Mouse (Mus musculus): ENCODE measurements at regions not wholly inside any gene's neighbourhood (a gene's known extent, or its start where the extent isn't known, plus 50 kb on each side); places are given as distances from the start of the nearest gene placed in this dataset.

DNA sequence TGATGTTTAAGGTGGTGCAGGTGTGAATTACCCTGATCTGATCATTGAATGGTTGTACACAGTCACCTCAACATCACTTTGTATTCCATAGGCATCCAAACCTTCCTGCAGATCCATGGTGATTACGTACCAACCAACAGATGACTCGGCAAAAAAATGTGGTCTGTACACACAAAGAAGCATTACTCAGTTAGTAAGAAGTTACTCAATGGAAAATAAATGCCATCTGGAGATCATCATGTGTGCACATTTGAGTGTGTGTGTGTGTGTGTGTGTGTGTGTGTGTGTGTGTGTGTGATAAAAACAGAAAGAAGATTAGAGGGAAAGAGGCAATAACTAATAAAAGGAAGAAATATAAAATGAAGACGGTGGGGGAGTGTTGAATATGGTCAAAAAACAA is 1512.2 kb upstream of the Gm6569 start:
- no peak for DNase-seq

GRCm38 (mm10) chr15:72323158-72323557 is 1511.2 kb upstream of the Gm6569 start:
- DNase-seq: no peak

DNA sequence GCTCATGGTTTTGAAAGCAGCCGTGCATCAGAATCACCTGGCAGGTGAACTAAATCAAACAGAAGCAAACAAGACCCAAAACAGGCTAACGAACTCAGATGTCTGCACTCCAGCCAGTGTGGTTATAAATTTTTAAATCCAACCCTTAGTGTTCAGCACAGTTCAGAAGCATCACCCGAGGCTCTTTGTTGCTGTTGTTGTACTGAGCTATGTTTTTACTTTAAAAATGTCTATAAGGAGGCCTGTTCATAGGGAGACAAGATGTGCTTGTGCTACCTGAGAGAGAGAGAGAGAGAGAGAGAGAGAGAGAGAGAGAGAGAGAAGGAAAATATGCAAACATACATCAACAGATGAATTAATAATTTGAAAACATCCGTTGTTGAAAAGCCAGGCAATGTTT is 1503.1 kb upstream of the Gm6569 start:
- no peak for DNase-seq

DNA sequence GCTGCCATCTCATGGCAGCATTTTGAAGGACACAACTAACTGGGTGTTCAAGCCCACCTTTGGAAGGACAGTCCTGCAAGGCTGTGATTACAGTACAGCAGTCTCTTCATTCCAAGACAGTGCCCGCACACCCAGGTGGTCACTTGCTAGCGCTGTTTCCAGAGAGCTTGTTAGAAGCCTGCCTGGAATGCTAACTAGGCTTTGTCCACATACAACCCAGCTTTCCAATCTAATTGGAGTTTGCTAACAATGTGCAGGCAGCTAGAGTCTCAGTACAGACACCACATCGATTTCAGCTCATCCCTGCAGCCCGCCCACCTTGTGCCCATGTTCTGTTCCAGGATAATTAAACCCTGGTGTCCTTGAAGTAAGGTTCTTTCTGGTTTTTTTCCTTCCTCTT is 1499.9 kb upstream of the Gm6569 start:
- DNase-seq: no peak

GRCm38 (mm10) chr15:72339629-72340028 is 1494.7 kb upstream of the Gm6569 start:
- no peak for DNase-seq

- no peak for DNase-seq
Observed at GRCm38 (mm10) chr15:72341991-72342390, 1492.4 kb upstream of the Gm6569 start.

DNA sequence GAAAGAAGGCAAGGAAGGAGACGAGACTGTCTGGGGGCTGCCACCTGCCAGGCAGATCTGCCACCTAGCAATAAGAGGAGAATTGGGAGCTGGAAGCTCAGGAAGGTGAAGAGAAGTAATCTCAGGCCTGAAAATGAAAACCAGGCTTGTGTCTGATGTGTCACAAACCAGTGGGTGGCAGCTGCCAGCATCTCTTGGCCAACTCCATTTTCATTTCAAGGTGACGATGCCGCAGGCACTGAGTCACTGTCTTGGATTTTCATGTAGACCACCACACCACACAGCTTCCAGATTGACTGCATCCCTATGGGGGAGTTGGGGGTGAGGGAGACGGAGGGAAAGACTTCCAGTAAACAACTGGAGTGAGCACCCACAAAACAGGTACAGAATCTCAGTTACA is 1491.9 kb upstream of the Gm6569 start:
- no peak for DNase-seq

DNA sequence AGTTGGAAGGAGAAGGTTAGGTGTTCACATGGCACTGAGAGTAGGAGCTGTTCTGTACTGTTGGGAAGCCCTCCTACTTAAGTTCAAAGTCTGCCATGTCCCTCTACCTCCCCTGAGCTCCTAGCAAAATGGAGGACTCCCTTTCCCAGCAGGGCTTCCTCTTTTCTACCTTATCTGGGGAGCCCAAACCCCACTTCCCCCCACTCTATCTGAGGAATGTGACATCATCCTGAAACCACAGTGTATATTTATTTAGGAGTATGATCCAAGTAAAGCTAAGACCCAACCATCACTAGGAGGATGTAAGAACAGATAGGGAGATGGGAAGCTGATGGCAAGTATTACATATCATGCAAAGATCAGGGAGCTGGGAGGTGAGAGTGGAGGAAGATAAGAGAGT is 1490.6 kb upstream of the Gm6569 start:
- DNase-seq: no peak

- DNase-seq: no peak
Observed at GRCm38 (mm10) chr15:72353371-72353770, 1481.0 kb upstream of the Gm6569 start.

GRCm38 (mm10) chr15:72355626-72356025 is 1478.7 kb upstream of the Gm6569 start:
- DNase-seq: no peak

GRCm38 (mm10) chr15:72359636-72360035 is 1474.7 kb upstream of the Gm6569 start:
- no peak for DNase-seq

DNA sequence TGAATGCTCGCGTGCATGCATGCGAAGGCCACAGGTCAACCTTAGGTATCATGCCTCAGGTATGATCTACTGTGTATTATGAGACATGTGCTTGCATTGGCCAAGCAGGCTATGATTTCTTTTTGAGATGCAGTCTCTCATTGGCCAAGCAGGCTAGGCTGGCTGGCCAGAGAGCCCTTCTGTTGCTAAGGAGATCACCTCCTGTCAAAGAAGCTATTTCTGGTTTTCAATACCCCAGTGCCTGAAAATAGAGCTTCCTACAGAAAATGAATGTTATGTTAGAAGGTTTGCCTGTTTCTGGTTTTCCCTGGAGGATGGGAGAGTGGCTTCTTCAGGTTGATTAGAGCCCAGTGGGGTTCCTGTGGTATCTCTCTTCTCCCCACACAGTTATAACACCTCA is 1474.3 kb upstream of the Gm6569 start:
- no peak for DNase-seq

- DNase-seq: no peak
Observed at GRCm38 (mm10) chr15:72360463-72361030, 1473.8 kb upstream of the Gm6569 start.

- no peak for DNase-seq
Observed at GRCm38 (mm10) chr15:72373041-72373440, 1461.3 kb upstream of the Gm6569 start.

DNA sequence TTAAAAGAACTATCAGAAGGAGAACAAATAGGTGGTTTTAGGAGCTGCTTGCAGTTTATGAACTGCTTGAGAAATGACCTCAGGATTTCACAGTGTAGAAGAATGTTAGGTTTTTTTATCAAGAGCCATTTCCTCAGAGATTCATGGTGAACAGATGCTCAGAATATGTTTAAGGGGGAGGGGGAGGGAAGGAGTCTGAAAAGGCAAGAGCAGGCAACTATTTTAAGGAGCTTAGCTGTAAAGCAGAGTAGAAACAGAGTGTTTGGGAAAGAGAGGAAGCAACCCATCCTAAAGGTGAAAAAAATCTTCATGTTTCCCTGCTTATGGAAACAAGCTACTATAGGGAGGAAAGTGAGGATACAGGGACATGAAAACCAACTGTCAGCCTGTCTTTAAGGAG is 1457.2 kb upstream of the Gm6569 start:
- no peak for DNase-seq

- no peak for DNase-seq
Observed at GRCm38 (mm10) chr15:72379291-72379690, 1455.1 kb upstream of the Gm6569 start.

GRCm38 (mm10) chr15:72381164-72381563 is 1453.2 kb upstream of the Gm6569 start:
- no peak for DNase-seq

DNA sequence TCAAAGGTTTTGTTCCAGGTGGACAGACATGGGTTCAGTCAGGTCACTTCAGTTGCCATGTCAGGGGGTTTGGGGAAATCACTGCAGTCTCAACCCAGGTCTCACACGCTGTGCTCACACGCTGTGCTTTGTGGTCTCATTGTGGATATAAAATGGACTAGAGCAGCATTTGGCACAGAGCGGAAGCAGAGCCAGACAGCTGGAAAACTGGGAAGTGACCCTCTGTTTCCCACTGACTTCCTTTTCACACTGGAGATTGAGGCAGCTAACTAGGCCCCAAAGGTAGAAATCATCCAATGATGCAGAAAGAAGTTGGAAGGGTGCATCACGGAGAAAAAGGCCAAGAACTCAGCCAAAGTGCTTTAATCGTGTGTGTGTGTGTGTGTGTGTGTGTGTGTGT is 1452.6 kb upstream of the Gm6569 start:
- DNase-seq: no peak

- no peak for DNase-seq
Observed at GRCm38 (mm10) chr15:72382521-72382920, 1451.8 kb upstream of the Gm6569 start.

DNA sequence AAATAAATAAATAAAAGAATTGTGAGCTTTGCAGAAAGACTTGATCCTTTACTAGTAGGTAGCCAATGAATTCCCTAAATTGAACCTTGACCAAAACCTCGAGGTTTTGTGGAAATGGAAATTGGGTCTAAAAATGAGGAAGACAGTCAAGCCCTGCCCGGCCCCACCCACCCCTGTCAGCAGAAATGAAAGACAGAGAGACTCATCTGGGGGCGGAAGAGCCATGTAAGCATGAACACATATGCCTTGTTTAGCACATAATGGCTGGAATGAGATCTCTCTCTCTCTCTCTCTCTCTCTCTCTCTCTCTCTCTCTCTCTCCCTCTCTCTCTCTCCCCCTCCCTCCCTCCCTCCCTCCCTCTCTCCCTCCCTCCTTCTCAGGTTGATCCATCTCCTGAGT is 1451.3 kb upstream of the Gm6569 start:
- DNase-seq: no peak

DNA sequence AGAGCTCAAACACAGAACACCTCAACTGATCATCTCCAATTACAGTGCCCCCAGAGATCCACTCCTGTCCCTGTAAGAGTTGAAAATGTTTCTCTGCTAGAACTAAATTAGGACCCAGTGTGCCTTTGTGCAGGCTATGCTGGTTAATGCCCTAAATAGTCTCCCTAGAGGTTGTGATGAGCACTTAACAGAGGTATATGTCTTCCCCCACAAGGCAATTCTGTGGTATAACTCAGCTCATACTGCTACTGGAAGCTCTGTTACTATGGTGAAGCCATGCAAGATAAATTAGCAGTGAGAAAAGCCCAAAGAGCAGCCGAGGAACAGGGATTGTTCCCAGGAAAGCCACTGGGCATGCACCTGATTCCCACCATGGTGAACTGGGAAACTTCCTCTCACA is 1450.9 kb upstream of the Gm6569 start:
- no peak for DNase-seq

DNA sequence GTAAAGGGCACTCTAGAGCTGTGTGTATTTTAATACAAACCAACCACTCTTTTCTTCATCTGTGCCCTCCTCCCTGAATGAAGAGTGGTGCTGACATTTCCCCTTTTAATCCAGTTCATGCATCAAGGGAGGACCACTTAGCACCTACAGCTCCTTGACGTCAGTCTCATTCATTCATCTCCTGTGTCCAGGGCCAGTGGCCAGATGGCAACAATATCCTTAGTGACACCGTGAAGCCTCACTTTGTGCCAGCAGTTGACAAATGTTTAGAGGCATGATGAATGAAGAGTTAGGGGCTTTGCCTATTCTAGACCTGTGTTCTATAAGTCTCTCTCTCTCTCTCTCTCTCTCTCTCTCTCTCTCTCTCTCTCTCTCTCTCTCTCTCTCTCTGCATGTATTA is 1441.1 kb upstream of the Gm6569 start:
- no peak for DNase-seq

GRCm38 (mm10) chr15:72411956-72412355 is 1422.4 kb upstream of the Gm6569 start:
- no peak for DNase-seq
